Mouse (Mus musculus): Measurements from ENCODE around the gene Tnxb.

GRCm38 (mm10) chr17:34643944-34644343 is 26.4 kb upstream of the Tnxb start:
- TF ChIP-seq CTCF (IDR thresholded peaks at IDR 0.05; ENCODE audit: control insufficient read depth, insufficient read depth, insufficient replicate concordance, low read depth, low read length) (no peak), POLR2A (IDR thresholded peaks at IDR 0.05; ENCODE audit: control insufficient read depth, low read depth, low read length) (no peak; the same call in 1 of the 2 replicates)

All from testis, adult 2 months (tissue).